Mouse (Mus musculus) 416B (cell line): Measurements from ENCODE around the gene Slco2a1.

ENCODE experiments used
- DNase-seq: peaks from one replicate; pipeline ENCODE4 v3.0.0; 2011; ENCODE audit warnings: low read depth

Slco2a1 gene

GRCm38 (mm10) chr9:102985111-102985510, 3.4 kb upstream of the Slco2a1 start:
- no peak for DNase-seq

- no peak for DNase-seq
Observed at GRCm38 (mm10) chr9:102985939-102986338, 2.6 kb upstream of the Slco2a1 start.

- DNase-seq: no peak
Observed at GRCm38 (mm10) chr9:102990306-102991133, 2.0 kb downstream of the Slco2a1 start.

GRCm38 (mm10) chr9:102991134-102991406, 2.6 kb downstream of the Slco2a1 start:
- no peak for DNase-seq

GRCm38 (mm10) chr9:102992877-102993276, 4.4 kb downstream of the Slco2a1 start:
- no peak for DNase-seq

GRCm38 (mm10) chr9:102993764-102994163, 5.3 kb downstream of the Slco2a1 start:
- DNase-seq: no peak

GRCm38 (mm10) chr9:102995800-102996635, 7.5 kb downstream of the Slco2a1 start:
- no peak for DNase-seq

GRCm38 (mm10) chr9:103000384-103000783, 11.9 kb downstream of the Slco2a1 start:
- no peak for DNase-seq

GRCm38 (mm10) chr9:103004343-103004742, 15.8 kb downstream of the Slco2a1 start:
- no peak for DNase-seq

- DNase-seq: no peak
Observed at GRCm38 (mm10) chr9:103007699-103008078, 19.2 kb downstream of the Slco2a1 start.

GRCm38 (mm10) chr9:103008079-103008855, 19.8 kb downstream of the Slco2a1 start:
- no peak for DNase-seq

GRCm38 (mm10) chr9:103010161-103010560, 21.6 kb downstream of the Slco2a1 start:
- no peak for DNase-seq

- peak; percentile 24 for DNase-seq
Observed at GRCm38 (mm10) chr9:103013366-103013765, 24.9 kb downstream of the Slco2a1 start.

GRCm38 (mm10) chr9:103014686-103015085, 26.2 kb downstream of the Slco2a1 start:
- DNase-seq: no peak

- no peak for DNase-seq
Observed at GRCm38 (mm10) chr9:103024116-103024515, 35.6 kb downstream of the Slco2a1 start.

GRCm38 (mm10) chr9:103027150-103027889, 38.8 kb downstream of the Slco2a1 start:
- DNase-seq: peak; percentile 2

GRCm38 (mm10) chr9:103029012-103029411, 40.5 kb downstream of the Slco2a1 start:
- no peak for DNase-seq

- no peak for DNase-seq
Observed at GRCm38 (mm10) chr9:103030041-103030440, 41.5 kb downstream of the Slco2a1 start.

GRCm38 (mm10) chr9:103031211-103031610, 42.7 kb downstream of the Slco2a1 start:
- no peak for DNase-seq

- DNase-seq: no peak
Observed at GRCm38 (mm10) chr9:103032193-103032592, 43.7 kb downstream of the Slco2a1 start.

- DNase-seq: no peak
Observed at GRCm38 (mm10) chr9:103033381-103033780, 44.9 kb downstream of the Slco2a1 start.

GRCm38 (mm10) chr9:103036971-103037391, 48.5 kb downstream of the Slco2a1 start:
- DNase-seq: no peak
